In the genomic region with DNA sequence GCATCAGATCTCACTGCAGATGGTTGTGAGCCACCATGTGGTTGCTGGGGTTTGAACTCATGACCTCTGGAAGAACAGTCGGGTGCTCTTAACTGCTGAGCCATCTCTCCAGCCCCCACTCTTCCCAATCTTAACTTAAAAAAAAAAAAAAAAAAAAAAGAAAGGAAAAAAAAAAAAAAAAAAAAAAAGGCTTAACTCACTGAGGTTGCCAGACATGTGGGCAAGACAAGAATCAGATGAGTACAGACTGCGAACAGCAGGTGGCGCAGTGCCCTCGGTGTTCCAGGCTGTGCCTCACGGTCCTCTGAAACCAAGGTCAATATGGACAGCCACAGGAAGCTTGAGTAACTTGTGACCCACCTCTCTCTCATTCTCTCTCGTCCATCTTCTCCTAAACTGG, we compare ENCODE assay signal across 1 mouse cellular context.
TF ChIP-seq lines count a peak whose summit lies in the region.

No protein-coding gene starts in this region.

TF ChIP-seq in CH12.LX, 34 proteins besides CTCF, POLR2A, EP300 and RAD21 (continued from another document):
- TF ChIP-seq MXI1 (IDR thresholded peaks at IDR 0.05; ENCODE audit: low read depth, low read length) (0 out of 2 replicates have a peak, but pooled peaks have one; percentile 32), ZKSCAN1 (IDR thresholded peaks at IDR 0.05; ENCODE audit: borderline replicate concordance, low read depth, low read length) (no peak), NRF1 (IDR thresholded peaks at IDR 0.05; ENCODE audit: low read depth, low read length) (0 out of 2 replicates have a peak, but pooled peaks have one; percentile 42)
